Mouse (Mus musculus): ENCODE data around the gene Arl2bp. TPM values are rescaled to one million over a fixed set of nuclear protein-coding genes. Genes with fewer than 3 reads are reported as not detected.
A peak's percentile ranks its signal among the peaks of the same experiment; 100 is the strongest.

Gene Arl2bp
- polyA plus RNA-seq (2012; rRNA removed): 26.3 and 50.7 TPM in 2 replicates

- Histone ChIP-seq H3K27ac (ENCODE audit: insufficient read depth, low read depth, low read length) (peak within 1 kb of the TSS; percentile 60), H3K4me3 (ENCODE audit: low read depth, low read length) (peak within 1 kb of the TSS; percentile 78), H3K27me3 (ENCODE audit: control insufficient read depth, insufficient read depth, low read length) (no peaks in the 10 kb centered on the region), H3K36me3 (ENCODE audit: control insufficient read depth, insufficient read depth, low read length) (peaks cover 17% of the 10 kb centered on the region), H3K4me1 (ENCODE audit: control insufficient read depth, insufficient read depth, insufficient read length, low read length) (no peaks in the 10 kb centered on the region)
- under 1% methylated on average over 74 of the region's 74 CpGs for WGBS
- TF ChIP-seq POLR2A (IDR thresholded peaks at IDR 0.05; ENCODE audit: low read depth, low read length) (peak; percentile 47; the same call in 1 of the 2 replicates), CTCF (IDR thresholded peaks at IDR 0.05; ENCODE audit: extremely low read depth, insufficient read length, insufficient replicate concordance, low read depth, low read length) (no peak)
Observed at GRCm38 (mm10) chr8:94666456-94667308, at the start of gene Arl2bp. Gene Arl2bp, plus strand, starts transcription at chr8:94666600.

GRCm38 (mm10) chr8:94624885-94625284, 41.5 kb upstream of the Arl2bp start:
- TF ChIP-seq CTCF (IDR thresholded peaks at IDR 0.05; ENCODE audit: extremely low read depth, insufficient read length, insufficient replicate concordance, low read depth, low read length): no peak
- no peak for TF ChIP-seq POLR2A (IDR thresholded peaks at IDR 0.05; ENCODE audit: low read depth, low read length)
- Histone ChIP-seq H3K4me3 (ENCODE audit: low read depth, low read length) (no peak overlapping the region), H3K27me3 (ENCODE audit: control insufficient read depth, insufficient read depth, low read length) (no peaks in the 10 kb centered on the region), H3K36me3 (ENCODE audit: control insufficient read depth, insufficient read depth, low read length) (peaks cover 16% of the 10 kb centered on the region), H3K4me1 (ENCODE audit: control insufficient read depth, insufficient read depth, insufficient read length, low read length) (no peaks in the 10 kb centered on the region), H3K27ac (ENCODE audit: insufficient read depth, low read depth, low read length) (no peak overlapping the region)
- 92% methylated on average over 1 of the region's 1 CpGs for WGBS

GRCm38 (mm10) chr8:94633564-94634194, 32.7 kb upstream of the Arl2bp start:
- Histone ChIP-seq H3K27me3 (ENCODE audit: control insufficient read depth, insufficient read depth, low read length) (no peaks in the 10 kb centered on the region), H3K27ac (ENCODE audit: insufficient read depth, low read depth, low read length) (no peak overlapping the region), H3K36me3 (ENCODE audit: control insufficient read depth, insufficient read depth, low read length) (peaks cover 53% of the 10 kb centered on the region), H3K4me1 (ENCODE audit: control insufficient read depth, insufficient read depth, insufficient read length, low read length) (no peaks in the 10 kb centered on the region), H3K4me3 (ENCODE audit: low read depth, low read length) (no peak overlapping the region)
- TF ChIP-seq CTCF (IDR thresholded peaks at IDR 0.05; ENCODE audit: extremely low read depth, insufficient read length, insufficient replicate concordance, low read depth, low read length): no peak
- TF ChIP-seq POLR2A (IDR thresholded peaks at IDR 0.05; ENCODE audit: low read depth, low read length): no peak
- 61% methylated on average over 2 of the region's 2 CpGs for WGBS

- H3K27ac ChIP-seq (ENCODE audit: insufficient read depth, low read depth, low read length): no peak overlapping the region
- H3K4me1 ChIP-seq (ENCODE audit: control insufficient read depth, insufficient read depth, insufficient read length, low read length): no peaks in the 10 kb centered on the region
- TF ChIP-seq CTCF (IDR thresholded peaks at IDR 0.05; ENCODE audit: extremely low read depth, insufficient read length, insufficient replicate concordance, low read depth, low read length): no peak
- TF ChIP-seq POLR2A (IDR thresholded peaks at IDR 0.05; ENCODE audit: low read depth, low read length): no peak
- no peaks in the 10 kb centered on the region for H3K27me3 ChIP-seq (ENCODE audit: control insufficient read depth, insufficient read depth, low read length)
- peaks cover 55% of the 10 kb centered on the region for H3K36me3 ChIP-seq (ENCODE audit: control insufficient read depth, insufficient read depth, low read length)
- H3K4me3 ChIP-seq (ENCODE audit: low read depth, low read length): no peak overlapping the region
Observed at GRCm38 (mm10) chr8:94634211-94634610, 32.2 kb upstream of the Arl2bp start.

- Histone ChIP-seq H3K36me3 (ENCODE audit: control insufficient read depth, insufficient read depth, low read length) (peaks cover 56% of the 10 kb centered on the region), H3K27me3 (ENCODE audit: control insufficient read depth, insufficient read depth, low read length) (no peaks in the 10 kb centered on the region), H3K27ac (ENCODE audit: insufficient read depth, low read depth, low read length) (no peak overlapping the region), H3K4me3 (ENCODE audit: low read depth, low read length) (no peak overlapping the region), H3K4me1 (ENCODE audit: control insufficient read depth, insufficient read depth, insufficient read length, low read length) (no peaks in the 10 kb centered on the region)
- WGBS: 82% methylated on average over 2 of the region's 2 CpGs
- TF ChIP-seq CTCF (IDR thresholded peaks at IDR 0.05; ENCODE audit: extremely low read depth, insufficient read length, insufficient replicate concordance, low read depth, low read length): no peak
- no peak for TF ChIP-seq POLR2A (IDR thresholded peaks at IDR 0.05; ENCODE audit: low read depth, low read length)
Observed at GRCm38 (mm10) chr8:94641183-94641582, 25.2 kb upstream of the Arl2bp start.

- TF ChIP-seq POLR2A (IDR thresholded peaks at IDR 0.05; ENCODE audit: low read depth, low read length) (no peak), CTCF (IDR thresholded peaks at IDR 0.05; ENCODE audit: extremely low read depth, insufficient read length, insufficient replicate concordance, low read depth, low read length) (no peak)
- Histone ChIP-seq H3K27ac (ENCODE audit: insufficient read depth, low read depth, low read length) (no peak overlapping the region), H3K36me3 (ENCODE audit: control insufficient read depth, insufficient read depth, low read length) (peaks cover 56% of the 10 kb centered on the region), H3K27me3 (ENCODE audit: control insufficient read depth, insufficient read depth, low read length) (no peaks in the 10 kb centered on the region), H3K4me3 (ENCODE audit: low read depth, low read length) (no peak overlapping the region), H3K4me1 (ENCODE audit: control insufficient read depth, insufficient read depth, insufficient read length, low read length) (no peaks in the 10 kb centered on the region)
- WGBS: 92% methylated on average over 3 of the region's 3 CpGs
Observed at GRCm38 (mm10) chr8:94641938-94642337, 24.5 kb upstream of the Arl2bp start.

GRCm38 (mm10) chr8:94645202-94645601, 21.2 kb upstream of the Arl2bp start:
- Histone ChIP-seq H3K4me3 (ENCODE audit: low read depth, low read length) (no peak overlapping the region), H3K4me1 (ENCODE audit: control insufficient read depth, insufficient read depth, insufficient read length, low read length) (no peaks in the 10 kb centered on the region), H3K27ac (ENCODE audit: insufficient read depth, low read depth, low read length) (no peak overlapping the region), H3K36me3 (ENCODE audit: control insufficient read depth, insufficient read depth, low read length) (peaks cover 52% of the 10 kb centered on the region), H3K27me3 (ENCODE audit: control insufficient read depth, insufficient read depth, low read length) (no peaks in the 10 kb centered on the region)
- WGBS: 67% methylated on average over 1 of the region's 1 CpGs
- TF ChIP-seq CTCF (IDR thresholded peaks at IDR 0.05; ENCODE audit: extremely low read depth, insufficient read length, insufficient replicate concordance, low read depth, low read length) (no peak), POLR2A (IDR thresholded peaks at IDR 0.05; ENCODE audit: low read depth, low read length) (no peak)
